Mouse (Mus musculus) C2C12 (cell line): Measurements from ENCODE around the gene Wnt3.

ENCODE experiments used
- CEBPB ChIP-seq: IDR thresholded peaks from one replicate; pipeline ENCODE4 v1.6.1; 2011; ENCODE audit warnings: low read depth, mild to moderate bottlenecking, control low read depth, moderate library complexity
- CTCF ChIP-seq: IDR thresholded peaks from one replicate; pipeline ENCODE4 v1.5.1; 2011; ENCODE audit not compliant: control insufficient read depth, insufficient read depth, insufficient read length
- FOSL1 ChIP-seq: IDR thresholded peaks from one replicate; pipeline ENCODE4 v1.8.0; 2011; ENCODE audit warnings: mild to moderate bottlenecking, low read length; ENCODE audit not compliant: poor library complexity, insufficient read depth, severe bottlenecking
- MAX ChIP-seq: IDR thresholded peaks from one replicate; pipeline ENCODE4 v1.6.1; 2011; ENCODE audit warnings: mild to moderate bottlenecking, control low read depth
- MYOD1 ChIP-seq: IDR thresholded peaks from one replicate; pipeline ENCODE4 v1.6.1; 2011; ENCODE audit warnings: low read depth; ENCODE audit not compliant: control insufficient read depth, insufficient read length
- USF1 ChIP-seq: IDR thresholded peaks from one replicate; pipeline ENCODE4 v1.6.1; 2011; ENCODE audit warnings: low read depth, mild to moderate bottlenecking, control low read depth, moderate library complexity

DNA sequence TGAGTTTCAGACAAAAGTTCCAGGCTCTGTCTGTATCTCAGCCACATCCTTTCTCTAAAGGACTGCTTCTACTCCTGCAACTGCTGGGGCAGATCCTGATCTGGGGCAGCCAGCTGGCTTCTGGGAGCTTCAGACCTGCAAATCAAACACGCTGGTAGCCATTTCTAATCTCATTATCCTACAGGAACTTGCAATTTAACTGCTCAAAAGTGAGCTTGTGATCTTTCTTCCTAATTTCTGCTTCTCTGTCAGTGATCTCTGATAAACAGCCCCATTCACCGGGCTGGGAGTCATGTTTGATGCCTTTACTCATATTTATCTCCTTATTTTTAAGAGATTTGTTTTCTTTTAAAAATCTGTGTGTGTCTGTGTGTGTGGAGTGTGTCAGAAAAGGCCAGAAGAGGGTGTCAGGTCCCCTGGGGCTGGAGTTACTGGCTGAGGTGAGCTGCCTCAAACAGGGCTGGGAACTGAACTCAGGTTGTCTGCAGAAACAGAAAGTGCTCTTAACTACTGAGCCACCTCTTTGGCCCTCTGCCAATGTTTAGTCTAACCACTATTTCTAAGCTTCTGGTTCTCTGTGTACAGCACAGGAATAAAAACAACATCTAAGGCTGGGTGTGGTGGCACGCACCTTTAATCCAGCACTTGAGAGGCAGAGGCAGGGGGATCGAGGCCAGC lies 86.1 kb downstream of the Wnt3 start:
- TF ChIP-seq CTCF = no peak
- TF ChIP-seq MYOD1 = no peak
- no peak for TF ChIP-seq USF1
- no peak for TF ChIP-seq MAX
- TF ChIP-seq FOSL1 = no peak
- no peak for TF ChIP-seq CEBPB
